Mouse (Mus musculus) adrenal gland, adult 8-10 months (tissue): ENCODE measurements around the gene Acad11. TPM values are rescaled to one million over a fixed set of nuclear protein-coding genes. Genes with fewer than 3 reads are reported as not detected.

Source experiments
- DNase-seq: peaks from one replicate; pipeline ENCODE4 v3.0.0; 2022
- total RNA-seq, 4 experiments: library from RNA; stranded (reverse); gene quantifications; 2 replicates each; pipeline ENCODE4 v1.2.4; 2022

Gene Acad11
- 10 to 100 TPM; 33.2 to 69.5 (median 51.8) TPM for total RNA-seq

GRCm38 (mm10) chr9:104063244-104063961 lies at the start of gene Acad11:
Acad11 (plus strand) TSS chr9:104063377.
- peak; percentile 81 for DNase-seq

- DNase-seq, result no peak
Measured at GRCm38 (mm10) chr9:104014526-104014925, 48.7 kb upstream of the Acad11 start.

GRCm38 (mm10) chr9:104021026-104021425 lies 42.2 kb upstream of the Acad11 start:
- no peak for DNase-seq

GRCm38 (mm10) chr9:104027186-104027585 lies 36.0 kb upstream of the Acad11 start:
- DNase-seq, result no peak

- DNase-seq, result no peak
Measured at GRCm38 (mm10) chr9:104029861-104030260, 33.3 kb upstream of the Acad11 start.

- DNase-seq, result no peak
Measured at GRCm38 (mm10) chr9:104034231-104034630, 28.9 kb upstream of the Acad11 start.

GRCm38 (mm10) chr9:104034718-104035117 lies 28.5 kb upstream of the Acad11 start:
- no peak for DNase-seq

GRCm38 (mm10) chr9:104035261-104036015 lies 27.7 kb upstream of the Acad11 start:
- peak; percentile 49 for DNase-seq

GRCm38 (mm10) chr9:104038266-104038665 lies 24.9 kb upstream of the Acad11 start:
- DNase-seq, result no peak

GRCm38 (mm10) chr9:104039031-104039695 lies 24.0 kb upstream of the Acad11 start:
- no peak for DNase-seq

- DNase-seq, result no peak
Measured at GRCm38 (mm10) chr9:104039742-104040141, 23.4 kb upstream of the Acad11 start.

- DNase-seq, result no peak
Measured at GRCm38 (mm10) chr9:104040362-104040761, 22.8 kb upstream of the Acad11 start, which contains the start of gene Gm28305. Gm28305 (plus strand) TSS chr9:104040662.

- no peak for DNase-seq
Measured at GRCm38 (mm10) chr9:104043676-104044075, 19.5 kb upstream of the Acad11 start.

- no peak for DNase-seq
Measured at GRCm38 (mm10) chr9:104051028-104051427, 12.1 kb upstream of the Acad11 start.

GRCm38 (mm10) chr9:104062430-104063243 lies 540 bp upstream of the Acad11 start, which contains the start of gene Uba5:
Uba5 (minus strand) TSS chr9:104063134.
- peak; percentile 36 for DNase-seq

- no peak for DNase-seq
Measured at GRCm38 (mm10) chr9:104064571-104064970, 1.4 kb downstream of the Acad11 start.

- DNase-seq, result no peak
Measured at GRCm38 (mm10) chr9:104070241-104070640, 7.1 kb downstream of the Acad11 start.

GRCm38 (mm10) chr9:104070863-104071604 lies 7.9 kb downstream of the Acad11 start:
- DNase-seq, result no peak

- no peak for DNase-seq
Measured at GRCm38 (mm10) chr9:104075808-104076207, 12.6 kb downstream of the Acad11 start.

GRCm38 (mm10) chr9:104078780-104079179 lies 15.6 kb downstream of the Acad11 start:
- DNase-seq, result no peak

- peak; percentile 14 for DNase-seq
Measured at GRCm38 (mm10) chr9:104079379-104079778, 16.2 kb downstream of the Acad11 start.
